26 mouse cellular contexts compared by ENCODE assay signal in genomic region chr6:19457048-19457447, GRCm38 (mm10).
DNase-seq lines count a peak whose midpoint lies in the region; ATAC-seq and TF ChIP-seq lines count a peak whose summit lies in the region.
"Had no signal": no experiment of that assay in that cellular context is flagged by ENCODE, and none has a peak within 500 bp of the region (broad histone marks: within the 10 kb centered on the region; RNA-seq: fewer than 3 reads in every experiment).

No protein-coding gene starts in this region.

- no peaks in the 10 kb centered on the region for H3K9me3 ChIP-seq in lung, postnatal 0 days (ENCODE audit: low read length)
- H3K9me3 ChIP-seq: embryonic facial prominence, embryonic 12.5 days; forebrain, embryonic 13.5 days; heart, embryonic 10.5 days; heart, embryonic 13.5 days had no signal

- no peak overlapping the region for H3K4me3 ChIP-seq in lung, postnatal 0 days (ENCODE audit: low read depth, low read length)
- H3K4me3 ChIP-seq: embryonic facial prominence, embryonic 12.5 days; erythroblast, embryonic 14.5 days; forebrain, embryonic 13.5 days; gastrocnemius, adult 2 months; heart, embryonic 10.5 days; heart, embryonic 13.5 days had no signal

- TF ChIP-seq CTCF in lung, postnatal 0 days (IDR thresholded peaks at IDR 0.05) = no peak

- H3K9ac ChIP-seq in lung, postnatal 0 days (replicated peaks; ENCODE audit: low read depth) = no peak overlapping the region
- H3K9ac ChIP-seq: embryonic facial prominence, embryonic 12.5 days; forebrain, embryonic 13.5 days; heart, embryonic 13.5 days; hindbrain, embryonic 14.5 days had no signal

- H3K36me3 ChIP-seq in lung, postnatal 0 days (ENCODE audit: insufficient read depth, low read length) = no peaks in the 10 kb centered on the region
- H3K36me3 ChIP-seq: embryonic facial prominence, embryonic 12.5 days; heart, embryonic 10.5 days; heart, embryonic 13.5 days had no signal

- TF ChIP-seq EP300 in lung, postnatal 0 days (IDR thresholded peaks at IDR 0.05) = no peak

- 62% methylated on average over 4 of the region's 4 CpGs for WGBS in lung, postnatal 0 days

- no peak overlapping the region for H3K4me2 ChIP-seq in lung, postnatal 0 days (replicated peaks; ENCODE audit: low read depth, low read length)
- H3K4me2 ChIP-seq: embryonic facial prominence, embryonic 12.5 days; forebrain, embryonic 13.5 days; heart, embryonic 13.5 days; hindbrain, embryonic 14.5 days had no signal

- H3K27ac ChIP-seq in lung, postnatal 0 days (ENCODE audit: low read length) = no peak overlapping the region
- H3K27ac ChIP-seq: embryonic facial prominence, embryonic 12.5 days; forebrain, embryonic 13.5 days; gastrocnemius, adult 2 months; heart, embryonic 10.5 days; heart, embryonic 13.5 days; hindbrain, embryonic 14.5 days; hindbrain, postnatal 0 days had no signal

- DNase-seq in 416B (ENCODE audit: low read depth) = peak; percentile 0
- peak; percentile 36 for DNase-seq in ES-CJ7 (ENCODE audit: low read depth, low spot score)
- peak; percentile 49 for DNase-seq in ZHBTc4 (ENCODE audit: low read depth, low spot score)
- no peak for DNase-seq in urinary bladder, postnatal 36 days (ENCODE audit: low spot score in 2 of 2)
- DNase-seq in lung, postnatal 0 days (ENCODE audit: low spot score) = no peak
- DNase-seq in spleen, postnatal 36 days (ENCODE audit: low spot score in 2 of 2) = no peak
- DNase-seq: adrenal gland, postnatal 10 days; adrenal gland, postnatal 36 days; cerebellum, adult 18-20 months; cerebellum, adult 9-10 months; cerebellum, postnatal 14 days; gastrocnemius, adult 2 months; gastrocnemius, postnatal 14 days; heart, adult 18-20 months; heart, postnatal 14 days; heart, postnatal 4 days had no signal

- H3K27me3 ChIP-seq in lung, postnatal 0 days (replicated peaks; ENCODE audit: insufficient read depth, low read length) = no peaks in the 10 kb centered on the region
- H3K27me3 ChIP-seq: embryonic facial prominence, embryonic 12.5 days; forebrain, embryonic 13.5 days; heart, embryonic 13.5 days had no signal

- H3K4me1 ChIP-seq in lung, postnatal 0 days (ENCODE audit: insufficient read depth, low read depth, low read length) = no peaks in the 10 kb centered on the region
- H3K4me1 ChIP-seq: embryonic facial prominence, embryonic 12.5 days; forebrain, embryonic 13.5 days; heart, embryonic 10.5 days; heart, embryonic 13.5 days had no signal

- ATAC-seq in lung, postnatal 0 days = no peak
- ATAC-seq: forebrain, embryonic 13.5 days; forebrain, embryonic 16.5 days; hindbrain, postnatal 0 days; inflammation-experienced regulatory T-cells, adult 6 months; intestine, embryonic 16.5 days had no signal

Comparison
In these comparisons a context has a peak if more than half of its experiments do, and no peak if none do; other contexts are left out.
1. DNase-seq: peak in 416B (single experiment), ES-CJ7 (single experiment) and ZHBTc4 (single experiment); none in urinary bladder, postnatal 36 days (0 of 2), lung, postnatal 0 days (single experiment) and spleen, postnatal 36 days (0 of 2).